Mouse (Mus musculus) embryonic facial prominence, embryonic 12.5 days (tissue): Measurements from ENCODE around the gene Hcst. TPM values are rescaled to one million over a fixed set of nuclear protein-coding genes. Genes with fewer than 3 reads are reported as not detected.

Experiments
- ATAC-seq: fragments of 200-750 bp; cut with Nextera tagmentation; 2 replicates; pipeline ENCODE4 v1.8.0; 2017; ENCODE audit not compliant: insufficient number of reproducible peaks, insufficient read depth, low FRiP score, low TSS enrichment
- H3K27ac ChIP-seq: fragments of 300-500 bp; sonication (generic); 2 replicates; pipeline ENCODE4 v1.5.1; 2016; ENCODE audit warnings: mild to moderate bottlenecking
- H3K27me3 ChIP-seq: fragments of 300-500 bp; sonication (generic); 2 replicates; pipeline ENCODE4 v1.6.1; 2016; ENCODE audit warnings: mild to moderate bottlenecking, moderate library complexity
- H3K36me3 ChIP-seq: fragments of 300-500 bp; sonication (generic); 2 replicates; pipeline ENCODE4 v1.6.1; 2016; ENCODE audit warnings: mild to moderate bottlenecking
- H3K4me1 ChIP-seq: fragments of 300-500 bp; sonication (generic); 2 replicates; pipeline ENCODE4 v1.6.1; 2016
- H3K4me2 ChIP-seq: fragments of 300-500 bp; sonication (generic); replicated peaks from 2 replicates; pipeline ENCODE4 v1.6.1; 2016; ENCODE audit warnings: mild to moderate bottlenecking, moderate library complexity
- H3K4me3 ChIP-seq: fragments of 300-500 bp; sonication (generic); 2 replicates; pipeline ENCODE4 v1.5.1; 2016; ENCODE audit warnings: mild to moderate bottlenecking
- H3K9ac ChIP-seq: fragments of 300-500 bp; sonication (generic); 2 replicates; pipeline ENCODE4 v1.6.1; 2016; ENCODE audit warnings: mild to moderate bottlenecking, moderate library complexity
- H3K9me3 ChIP-seq: fragments of 300-500 bp; sonication (generic); 2 replicates; pipeline ENCODE4 v1.6.1; 2016; ENCODE audit warnings: mild to moderate bottlenecking, moderate library complexity
- WGBS: fragments of 180-500 bp; shearing (Covaris S2); methylation state at CpG from one replicate; pipeline ENCODE4 v1.1.7; 2016; 5-methylcytosine and 5-hydroxymethylcytosine counted together
- polyA plus RNA-seq: library from polyadenylated mRNA; unstranded; fragments of >200 nt; fragmentation: Nextera tagmentation; extraction: Ambion mirVana; gene quantifications from 2 replicates; pipeline ENCODE4 v1.2.1, GENCODE M21; 2016

The Hcst gene
- polyA plus RNA-seq, 1 experiment from 2014 or later: 0.70 TPM

DNA sequence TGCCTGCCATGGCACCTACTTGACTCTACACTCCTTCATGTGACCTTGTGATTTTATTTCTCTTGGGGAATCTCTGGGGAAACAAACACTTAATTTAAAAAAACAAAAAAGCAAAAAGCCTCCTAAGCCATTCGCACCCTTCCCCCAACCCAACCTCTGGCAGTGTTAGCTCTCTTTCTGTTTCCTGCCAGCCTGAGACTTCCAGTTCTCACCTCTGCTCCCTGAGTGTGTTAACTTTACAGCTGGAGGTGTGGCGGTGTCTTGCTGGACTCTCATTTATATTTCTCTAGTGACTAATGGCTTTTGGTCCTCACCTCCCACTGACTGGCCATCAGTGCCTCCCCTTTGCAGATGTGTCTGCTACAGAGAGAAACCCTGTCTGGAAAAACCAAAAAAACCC, 9.9 kb downstream of the Hcst start:
- no peaks in the 10 kb centered on the region; the same call in 1 of the 2 replicates for H3K27me3 ChIP-seq
- ATAC-seq: no peak
- no peaks in the 10 kb centered on the region for H3K36me3 ChIP-seq
- 80% methylated on average over 2 of the region's 2 CpGs for WGBS
- H3K9me3 ChIP-seq: no peaks in the 10 kb centered on the region
- no peak overlapping the region for H3K4me2 ChIP-seq
- H3K4me1 ChIP-seq: no peaks in the 10 kb centered on the region
- H3K9ac ChIP-seq: no peak overlapping the region
- H3K4me3 ChIP-seq: no peak overlapping the region
- H3K27ac ChIP-seq: no peak overlapping the region

DNA sequence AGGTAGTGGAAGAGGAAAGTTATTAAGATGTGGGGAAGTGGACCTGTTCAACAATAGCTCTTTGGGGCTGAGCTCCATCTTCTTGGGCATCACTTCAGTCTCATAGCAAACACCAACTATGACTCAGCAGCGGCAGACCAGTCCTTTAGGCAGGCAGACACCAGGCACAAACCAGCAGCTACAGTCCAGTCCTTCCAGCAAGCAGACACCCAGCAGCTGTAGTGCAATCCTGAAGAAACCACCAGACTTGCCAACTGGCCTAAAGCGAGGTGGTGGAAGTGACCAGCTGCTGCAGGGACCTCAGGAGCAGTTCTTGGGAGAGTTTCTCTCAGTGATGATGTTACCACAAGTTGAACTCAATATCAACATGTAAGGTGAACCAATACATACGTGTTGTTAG, 11.0 kb downstream of the Hcst start:
- no peak for ATAC-seq
- Histone ChIP-seq H3K27ac (no peak overlapping the region), H3K27me3 (no peaks in the 10 kb centered on the region; the same call in 1 of the 2 replicates), H3K9me3 (no peaks in the 10 kb centered on the region), H3K4me3 (no peak overlapping the region), H3K9ac (no peak overlapping the region), H3K36me3 (no peaks in the 10 kb centered on the region), H3K4me1 (no peaks in the 10 kb centered on the region), H3K4me2 (no peak overlapping the region)
- 84% methylated on average over 3 of the region's 3 CpGs for WGBS

DNA sequence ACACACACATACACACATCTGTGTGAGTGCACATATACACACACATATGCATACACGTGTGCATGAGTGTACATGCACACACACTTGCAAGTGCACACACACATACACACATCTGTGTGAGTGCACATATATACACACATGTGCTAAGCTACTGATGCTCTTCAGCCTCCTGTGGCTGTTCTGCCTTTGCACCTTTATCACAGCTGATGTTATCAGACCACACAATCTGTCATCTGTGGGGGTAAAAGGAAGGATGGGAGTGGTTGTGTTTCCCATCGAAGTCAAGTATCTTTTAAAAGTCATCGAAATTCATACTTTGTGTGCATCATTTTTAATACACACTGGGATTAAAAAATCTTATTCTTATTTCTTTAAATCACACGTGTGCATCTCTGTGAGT, 17.3 kb downstream of the Hcst start:
- no peak for ATAC-seq
- WGBS: 68% methylated on average over 4 of the region's 4 CpGs

DNA sequence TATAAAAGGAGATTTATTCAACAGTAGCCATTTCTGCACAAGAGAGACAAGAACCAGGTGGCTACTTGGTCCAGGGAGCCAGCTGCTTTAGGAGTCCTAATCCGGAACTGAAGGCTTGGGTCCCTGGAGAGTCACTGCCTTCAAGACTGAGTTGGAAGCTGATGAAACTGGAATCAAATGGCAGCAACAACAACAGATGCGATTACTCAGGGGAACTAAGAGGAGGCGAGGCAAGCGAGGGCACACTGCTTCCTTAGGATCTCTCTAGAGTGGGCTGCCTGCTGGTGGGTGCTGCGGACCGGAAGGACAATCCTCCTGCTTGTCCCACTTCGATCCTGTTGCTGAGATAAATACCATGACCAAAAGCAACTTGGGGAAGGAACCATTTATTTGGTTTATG, 20.0 kb downstream of the Hcst start:
- H3K9me3 ChIP-seq: no peaks in the 10 kb centered on the region
- WGBS: 45% methylated on average over 7 of the region's 7 CpGs
- no peaks in the 10 kb centered on the region for H3K4me1 ChIP-seq
- H3K4me3 ChIP-seq: no peak overlapping the region
- H3K36me3 ChIP-seq: no peaks in the 10 kb centered on the region
- no peak overlapping the region for H3K27ac ChIP-seq
- ATAC-seq: no peak
- H3K4me2 ChIP-seq: no peak overlapping the region
- no peak overlapping the region for H3K9ac ChIP-seq
- H3K27me3 ChIP-seq: no peaks in the 10 kb centered on the region

More for the DNA sequence above, 17.3 kb downstream of the Hcst start:
- H3K9ac ChIP-seq: no peak overlapping the region
- H3K36me3 ChIP-seq: no peaks in the 10 kb centered on the region
- H3K9me3 ChIP-seq: no peaks in the 10 kb centered on the region
- no peaks in the 10 kb centered on the region for H3K4me1 ChIP-seq
- H3K27me3 ChIP-seq: no peaks in the 10 kb centered on the region; the same call in 1 of the 2 replicates
- H3K27ac ChIP-seq: no peak overlapping the region
- H3K4me2 ChIP-seq: no peak overlapping the region
- H3K4me3 ChIP-seq: no peak overlapping the region

DNA sequence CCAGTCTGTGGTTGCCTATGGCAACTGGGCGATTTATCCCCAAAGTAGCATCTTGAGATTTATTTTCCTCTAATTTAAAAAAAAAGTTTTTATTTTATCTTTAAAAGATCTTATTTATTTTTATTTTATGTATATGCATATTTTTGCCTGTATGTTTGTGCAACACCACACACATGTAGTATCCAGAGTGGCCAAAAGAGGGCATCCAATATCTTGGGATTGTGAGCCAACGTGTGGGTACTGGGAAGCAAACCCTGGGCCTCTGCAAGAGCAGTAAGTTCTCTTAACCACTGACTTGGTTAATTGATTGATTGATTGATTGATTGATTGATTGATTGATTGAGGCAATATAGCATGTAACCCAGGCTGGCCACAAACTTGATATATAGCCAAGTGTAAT, 24.8 kb downstream of the Hcst start:
- Histone ChIP-seq H3K4me2 (no peak overlapping the region), H3K9ac (no peak overlapping the region), H3K4me3 (no peak overlapping the region), H3K27ac (no peak overlapping the region), H3K9me3 (no peaks in the 10 kb centered on the region), H3K36me3 (no peaks in the 10 kb centered on the region), H3K27me3 (no peaks in the 10 kb centered on the region), H3K4me1 (no peaks in the 10 kb centered on the region)
- WGBS: 45% methylated on average over 2 of the region's 2 CpGs
- ATAC-seq: no peak

DNA sequence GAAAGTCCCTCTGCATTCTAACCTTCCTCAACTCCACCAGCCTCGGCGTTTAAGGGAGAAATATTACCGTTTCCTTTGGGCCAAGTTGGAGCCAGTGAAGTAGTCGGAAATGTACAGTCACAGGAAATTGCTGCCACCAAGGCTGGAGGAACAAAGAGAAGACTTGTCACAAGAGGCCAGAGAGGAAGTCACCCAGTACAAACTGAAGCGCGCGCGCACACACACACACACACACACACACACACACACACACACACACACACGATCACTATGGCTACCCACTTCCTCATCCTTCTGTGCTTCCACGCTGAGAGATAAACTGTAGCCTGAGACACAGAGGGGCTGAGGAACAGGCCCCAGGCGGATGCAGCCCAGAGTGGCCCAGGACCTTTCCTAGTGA, 25.3 kb downstream of the Hcst start:
- H3K36me3 ChIP-seq: no peaks in the 10 kb centered on the region
- ATAC-seq: no peak
- 28% methylated on average over 11 of the region's 11 CpGs for WGBS
- no peaks in the 10 kb centered on the region for H3K4me1 ChIP-seq
- no peak overlapping the region for H3K4me3 ChIP-seq
- 0 out of 2 replicates have a peak overlapping the region, but pooled peaks have one; percentile 0 for H3K27ac ChIP-seq
- H3K4me2 ChIP-seq: no peak overlapping the region
- H3K9ac ChIP-seq: no peak overlapping the region
- no peaks in the 10 kb centered on the region for H3K9me3 ChIP-seq
- no peaks in the 10 kb centered on the region for H3K27me3 ChIP-seq

DNA sequence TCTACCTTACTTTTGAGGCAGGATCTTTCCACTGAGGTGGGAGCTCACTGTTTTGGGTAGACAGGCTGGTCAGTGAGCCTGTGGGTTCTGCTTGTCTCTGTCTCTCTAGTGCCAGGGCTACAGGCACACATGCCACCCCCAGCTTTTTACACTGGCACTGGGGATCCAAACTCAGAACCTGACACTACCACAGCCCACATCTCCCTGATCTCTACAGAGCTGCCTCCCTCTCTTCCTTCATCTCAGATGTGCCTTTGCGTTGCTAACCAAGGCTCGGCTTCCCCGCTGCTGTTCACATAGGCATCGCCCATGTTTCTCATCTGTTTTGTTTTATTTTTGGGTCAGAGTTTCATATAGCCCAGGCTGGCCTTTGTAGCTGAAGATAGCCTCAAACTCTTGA, 26.0 kb downstream of the Hcst start:
- Histone ChIP-seq H3K9ac (no peak overlapping the region), H3K4me1 (no peaks in the 10 kb centered on the region), H3K27ac (0 out of 2 replicates have a peak overlapping the region, but pooled peaks have one; percentile 0), H3K9me3 (no peaks in the 10 kb centered on the region), H3K36me3 (no peaks in the 10 kb centered on the region), H3K27me3 (no peaks in the 10 kb centered on the region), H3K4me2 (no peak overlapping the region), H3K4me3 (no peak overlapping the region)
- 76% methylated on average over 4 of the region's 4 CpGs for WGBS
- no peak for ATAC-seq

DNA sequence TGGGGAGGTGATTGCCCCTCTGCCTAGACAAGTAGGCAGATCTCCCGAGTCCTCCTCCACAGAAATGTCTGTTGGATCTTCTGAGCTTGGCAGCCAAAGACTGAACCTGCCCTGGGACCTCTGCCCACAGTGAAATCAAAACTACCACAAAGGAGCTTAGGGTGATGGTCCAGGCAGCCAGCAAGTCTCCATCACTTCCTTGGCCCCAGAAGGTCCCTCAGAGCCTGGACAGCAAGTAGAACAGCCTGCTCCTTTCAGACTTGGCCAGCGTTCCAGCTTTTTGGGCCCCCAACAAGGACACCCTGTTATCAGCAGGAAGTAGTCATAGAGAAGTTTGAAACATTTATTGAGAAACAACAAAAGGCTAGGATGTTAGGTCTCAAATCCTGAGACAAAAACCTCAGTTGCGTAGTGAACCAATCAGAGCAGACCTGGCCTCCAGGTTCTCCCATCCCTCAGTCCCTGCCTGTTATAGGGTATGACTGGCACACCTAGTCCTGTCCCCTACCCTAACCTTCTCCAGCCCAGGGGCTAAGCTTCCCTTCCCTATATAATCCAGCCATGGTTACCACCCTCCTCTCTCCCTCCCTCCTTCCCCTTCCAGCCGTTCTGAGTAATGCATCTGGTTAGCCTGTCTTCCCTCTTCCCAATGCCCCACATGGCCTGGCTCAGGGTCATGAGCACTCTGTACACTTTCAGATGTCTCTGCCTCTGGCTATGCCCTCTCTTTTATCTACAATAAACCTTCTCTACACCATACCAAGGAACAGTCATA, 26.7 kb downstream of the Hcst start:
- H3K27me3 ChIP-seq: no peaks in the 10 kb centered on the region
- ATAC-seq: no peak
- H3K36me3 ChIP-seq: no peaks in the 10 kb centered on the region
- H3K4me3 ChIP-seq: no peak overlapping the region
- no peak overlapping the region for H3K27ac ChIP-seq
- H3K4me1 ChIP-seq: no peaks in the 10 kb centered on the region
- H3K4me2 ChIP-seq: no peak overlapping the region
- WGBS: 77% methylated on average over 4 of the region's 4 CpGs
- H3K9me3 ChIP-seq: no peaks in the 10 kb centered on the region
- H3K9ac ChIP-seq: no peak overlapping the region

DNA sequence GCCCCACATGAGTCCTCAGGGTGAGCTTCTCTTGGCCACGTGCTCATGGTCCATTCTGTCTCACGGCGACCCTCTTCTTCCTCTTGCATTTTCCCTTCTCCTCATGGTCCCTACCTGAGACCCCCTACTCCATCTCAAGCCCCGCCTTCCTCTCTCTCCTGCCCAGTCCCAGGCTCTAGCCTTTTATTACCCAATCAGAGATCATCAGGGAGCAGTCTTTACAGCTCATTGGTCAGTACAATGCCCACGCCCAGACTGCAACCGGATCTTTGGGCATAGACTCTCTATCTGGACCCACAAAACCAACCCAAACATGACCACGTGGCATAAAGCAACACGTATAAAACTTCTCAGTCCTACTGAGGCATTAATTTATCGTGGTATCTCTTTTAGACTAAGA, 35.5 kb downstream of the Hcst start:
- Histone ChIP-seq H3K27ac (no peak overlapping the region), H3K4me1 (no peaks in the 10 kb centered on the region), H3K9ac (no peak overlapping the region), H3K36me3 (no peaks in the 10 kb centered on the region), H3K27me3 (no peaks in the 10 kb centered on the region), H3K4me3 (no peak overlapping the region), H3K4me2 (no peak overlapping the region), H3K9me3 (no peaks in the 10 kb centered on the region)
- no peak for ATAC-seq
- 82% methylated on average over 9 of the region's 9 CpGs for WGBS

DNA sequence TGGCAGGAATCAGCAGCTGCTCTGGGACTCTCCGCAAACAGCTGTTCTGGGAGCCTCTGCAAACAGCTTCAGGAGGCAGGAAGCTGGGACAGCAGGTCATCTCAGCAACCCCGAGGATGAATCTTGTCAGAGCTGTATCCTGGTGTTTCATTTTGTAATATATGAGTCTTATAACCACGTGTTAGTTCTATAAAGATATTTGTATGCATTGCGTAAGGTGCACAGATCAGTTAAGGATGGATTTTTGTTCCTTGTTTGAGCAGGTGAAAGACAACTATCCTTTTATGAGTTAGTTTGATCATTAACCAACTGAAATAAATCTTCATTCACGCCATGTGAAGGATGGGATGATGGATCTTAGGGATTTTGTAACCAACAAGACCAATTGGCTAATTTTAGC, 39.6 kb downstream of the Hcst start:
- no peak overlapping the region for H3K4me3 ChIP-seq
- no peak overlapping the region for H3K4me2 ChIP-seq
- H3K27ac ChIP-seq: no peak overlapping the region
- H3K9me3 ChIP-seq: no peaks in the 10 kb centered on the region
- H3K27me3 ChIP-seq: no peaks in the 10 kb centered on the region
- 65% methylated on average over 5 of the region's 5 CpGs for WGBS
- no peak for ATAC-seq
- H3K36me3 ChIP-seq: no peaks in the 10 kb centered on the region
- no peaks in the 10 kb centered on the region for H3K4me1 ChIP-seq
- no peak overlapping the region for H3K9ac ChIP-seq

DNA sequence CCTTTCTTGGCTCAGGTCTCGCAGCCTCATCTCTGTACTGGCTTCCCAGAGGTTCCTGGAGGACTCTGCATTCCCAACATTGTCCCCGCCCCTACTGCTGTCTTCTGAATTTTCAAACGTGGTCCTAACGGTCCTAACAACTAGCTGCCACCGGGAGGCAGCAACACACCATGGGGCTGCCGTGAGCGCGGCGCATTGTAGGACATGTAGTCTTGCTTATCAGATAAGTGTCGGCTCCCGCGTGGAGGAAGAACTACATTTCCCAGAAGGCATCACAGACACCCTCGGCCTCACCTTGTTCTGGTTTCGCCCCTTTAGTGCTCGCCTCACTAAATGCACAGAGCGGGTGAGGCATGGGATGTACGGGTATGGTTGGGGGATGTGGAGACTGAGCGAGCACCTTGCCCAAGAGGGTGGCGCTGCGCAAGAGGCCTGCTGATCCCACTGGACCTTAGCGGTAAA, 46.1 kb downstream of the Hcst start:
- Histone ChIP-seq H3K9me3 (no peaks in the 10 kb centered on the region), H3K4me1 (no peaks in the 10 kb centered on the region), H3K36me3 (no peaks in the 10 kb centered on the region), H3K27me3 (no peaks in the 10 kb centered on the region), H3K4me2 (peak overlapping the region; percentile 55), H3K9ac (peak overlapping the region; percentile 58), H3K4me3 (peak overlapping the region; percentile 38), H3K27ac (no peak overlapping the region)
- ATAC-seq: peak; percentile 99
- under 1% methylated on average over 21 of the region's 21 CpGs for WGBS
